Mouse (Mus musculus) embryonic facial prominence, embryonic 11.5 days (tissue): ENCODE measurements around the gene Upp1. TPM values are rescaled to one million over a fixed set of nuclear protein-coding genes. Genes with fewer than 3 reads are reported as not detected.

Experiments used
- ATAC-seq: fragments of 200-750 bp; cut with Nextera tagmentation; replicated peaks from 2 replicates; pipeline ENCODE4 v1.8.0; 2017; ENCODE audit warnings: low read depth; ENCODE audit not compliant: insufficient number of reproducible peaks, low FRiP score, low TSS enrichment
- DNase-seq: peaks from one replicate; pipeline ENCODE4 v3.0.0-alpha.2; 2015; ENCODE audit warnings: low spot score
- H3K27ac ChIP-seq: fragments of 300-500 bp; sonication (generic); replicated peaks from 2 replicates; pipeline ENCODE4 v1.5.1; 2014; ENCODE audit warnings: mild to moderate bottlenecking, low read depth, low read length, control low read depth
- H3K27me3 ChIP-seq: fragments of 300-500 bp; sonication (generic); 2 replicates; pipeline ENCODE4 v1.6.1; 2014; ENCODE audit warnings: mild to moderate bottlenecking, low read length, moderate library complexity, mixed read lengths; ENCODE audit not compliant: control insufficient read depth, insufficient read depth
- H3K36me3 ChIP-seq: fragments of 300-500 bp; sonication (generic); replicated peaks from 2 replicates; pipeline ENCODE4 v1.6.1; 2014; ENCODE audit warnings: low read depth, mild to moderate bottlenecking, low read length, moderate library complexity, mixed read lengths; ENCODE audit not compliant: control insufficient read depth, insufficient read depth
- H3K4me1 ChIP-seq: fragments of 300-500 bp; sonication (generic); 2 replicates; pipeline ENCODE4 v1.6.1; 2014; ENCODE audit warnings: low read length, mixed read lengths; ENCODE audit not compliant: control insufficient read depth, insufficient read depth
- H3K4me2 ChIP-seq: fragments of 300-500 bp; sonication (generic); 2 replicates; pipeline ENCODE4 v1.6.1; 2014; ENCODE audit warnings: low read depth, mild to moderate bottlenecking, control low read depth, low read length, moderate library complexity
- H3K4me3 ChIP-seq: fragments of 300-500 bp; sonication (generic); 2 replicates; pipeline ENCODE4 v1.5.1; 2014; ENCODE audit warnings: low read depth, low read length, control low read depth
- H3K9ac ChIP-seq: fragments of 300-500 bp; sonication (generic); replicated peaks from 2 replicates; pipeline ENCODE4 v1.6.1; 2014; ENCODE audit warnings: mild to moderate bottlenecking, control low read depth, low read length
- H3K9me3 ChIP-seq: fragments of 300-500 bp; sonication (generic); replicated peaks from 2 replicates; pipeline ENCODE4 v1.6.1; 2016; ENCODE audit warnings: mild to moderate bottlenecking, low read length, inconsistent platforms, mixed read lengths; ENCODE audit not compliant: control insufficient read depth
- WGBS: fragments of 180-500 bp; shearing (Covaris S2); extraction: QIAGEN DNeasy Blood & Tissue Kit; methylation state at CpG from one replicate; pipeline ENCODE4 v1.1.7; 2014; 5-methylcytosine and 5-hydroxymethylcytosine counted together
- polyA plus RNA-seq: library from polyadenylated mRNA; unstranded; fragments of >200 nt; fragmentation: Nextera tagmentation; extraction: Ambion mirVana; gene quantifications from 2 replicates; pipeline ENCODE4 v1.2.1, GENCODE M21; 2014

Upp1 gene
- polyA plus RNA-seq, 1 experiment from 2014 or later, result 4.2 TPM

DNA sequence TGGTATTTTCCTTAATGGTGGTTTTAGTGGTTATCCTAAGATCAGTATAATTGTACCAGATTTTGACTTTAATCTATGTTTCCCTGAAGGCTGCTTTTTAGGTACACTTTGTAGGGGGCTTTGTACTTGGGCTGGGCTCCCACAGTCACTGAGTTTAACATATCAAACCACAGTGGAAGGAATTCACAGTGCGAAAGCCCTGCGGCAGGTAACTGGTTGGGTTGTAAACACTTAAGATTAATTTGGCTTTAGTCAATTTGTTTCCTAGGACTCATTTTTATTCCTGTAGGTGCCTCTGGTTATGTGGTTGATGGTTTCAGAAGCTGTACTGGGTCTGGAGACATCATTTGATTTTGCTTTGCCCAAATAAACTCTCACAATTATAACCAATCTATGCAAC is 49.4 kb downstream of the Upp1 start:
- H3K4me3 ChIP-seq, result no peak overlapping the region
- no peak overlapping the region for H3K9ac ChIP-seq
- no peaks in the 10 kb centered on the region for H3K9me3 ChIP-seq
- H3K4me2 ChIP-seq, result no peak overlapping the region
- DNase-seq, result no peak
- no peaks in the 10 kb centered on the region for H3K27me3 ChIP-seq
- no peaks in the 10 kb centered on the region for H3K4me1 ChIP-seq
- H3K27ac ChIP-seq, result no peak overlapping the region
- no peaks in the 10 kb centered on the region for H3K36me3 ChIP-seq
- no peak for ATAC-seq
- WGBS, result 86% methylated on average over 2 of the region's 2 CpGs

DNA sequence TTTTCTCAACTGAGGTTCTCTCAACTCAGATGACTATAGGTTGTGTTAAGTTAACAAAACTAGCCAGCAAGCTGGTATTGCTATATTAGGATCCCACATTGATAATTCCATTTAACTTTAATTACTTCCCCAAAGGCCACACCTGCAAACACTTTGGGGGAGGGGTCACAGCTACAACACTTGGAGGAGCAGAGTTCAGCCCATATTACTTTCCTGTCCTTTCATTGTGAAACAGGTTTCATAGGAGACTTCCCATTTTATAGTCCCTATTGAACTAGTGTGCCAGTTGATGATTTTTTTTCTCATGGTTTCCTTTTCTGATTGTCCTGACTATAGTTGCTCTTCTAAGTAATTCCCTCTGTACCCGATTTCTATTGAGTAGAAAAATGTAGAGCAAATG is 63.6 kb downstream of the Upp1 start:
- no peak overlapping the region for H3K9ac ChIP-seq
- DNase-seq, result no peak
- no peaks in the 10 kb centered on the region for H3K9me3 ChIP-seq
- no peaks in the 10 kb centered on the region for H3K36me3 ChIP-seq
- H3K4me1 ChIP-seq, result no peaks in the 10 kb centered on the region
- WGBS, result 76% methylated on average over 1 of the region's 1 CpGs
- H3K4me3 ChIP-seq, result no peak overlapping the region
- no peak overlapping the region for H3K27ac ChIP-seq
- no peaks in the 10 kb centered on the region for H3K27me3 ChIP-seq
- no peak overlapping the region for H3K4me2 ChIP-seq
- ATAC-seq, result no peak

Other genes with a start within 250 kb of the Upp1 start
- gene Pkd1l1, start 144.8 kb upstream of the Upp1 start, polyA plus RNA-seq, result 0.33 TPM in 1 of 2 replicates, not detected in the other
- 22.6 and 24.7 TPM in 2 replicates for gene Hus1, start 106.9 kb upstream of the Upp1 start, polyA plus RNA-seq
- gene Gm11992, start 69.5 kb upstream of the Upp1 start, polyA plus RNA-seq, result 0.20 and 1.0 TPM in 2 replicates
- 0.18 and 0.24 TPM in 2 replicates for gene Sun3, start 69.1 kb upstream of the Upp1 start, polyA plus RNA-seq
- 0.08 TPM in 2 replicates for gene Abca13, start 73.8 kb downstream of the Upp1 start, polyA plus RNA-seq